Mouse (Mus musculus) adipose tissue, adult 10 weeks (tissue): ENCODE results near the gene Mrpl9. TPM values are rescaled to one million over a fixed set of nuclear protein-coding genes. Genes with fewer than 3 reads are reported as not detected.

Experiments used
- polyA plus RNA-seq: library from polyadenylated mRNA; stranded (reverse); fragments of 350-450 nt; fragmentation: Illumina TruSeq; extraction: RNeasy Lipid Tissue Mini Kit (QIAGEN cat#74804); gene quantifications from one replicate; pipeline ENCODE4 v1.2.3, GENCODE M21; 2014; ENCODE audit warnings: low read depth, low replicate concordance

The Mrpl9 gene
- polyA plus RNA-seq = 50.4 TPM

GRCm38 (mm10) chr3:94442951-94443596, at the start of gene Mrpl9:
Mrpl9 (plus strand) TSS chr3:94443318.

GRCm38 (mm10) chr3:94398217-94398616, 44.9 kb upstream of the Mrpl9 start, which contains the start of gene Lingo4:
Lingo4 (plus strand) TSS chr3:94398517.

DNA sequence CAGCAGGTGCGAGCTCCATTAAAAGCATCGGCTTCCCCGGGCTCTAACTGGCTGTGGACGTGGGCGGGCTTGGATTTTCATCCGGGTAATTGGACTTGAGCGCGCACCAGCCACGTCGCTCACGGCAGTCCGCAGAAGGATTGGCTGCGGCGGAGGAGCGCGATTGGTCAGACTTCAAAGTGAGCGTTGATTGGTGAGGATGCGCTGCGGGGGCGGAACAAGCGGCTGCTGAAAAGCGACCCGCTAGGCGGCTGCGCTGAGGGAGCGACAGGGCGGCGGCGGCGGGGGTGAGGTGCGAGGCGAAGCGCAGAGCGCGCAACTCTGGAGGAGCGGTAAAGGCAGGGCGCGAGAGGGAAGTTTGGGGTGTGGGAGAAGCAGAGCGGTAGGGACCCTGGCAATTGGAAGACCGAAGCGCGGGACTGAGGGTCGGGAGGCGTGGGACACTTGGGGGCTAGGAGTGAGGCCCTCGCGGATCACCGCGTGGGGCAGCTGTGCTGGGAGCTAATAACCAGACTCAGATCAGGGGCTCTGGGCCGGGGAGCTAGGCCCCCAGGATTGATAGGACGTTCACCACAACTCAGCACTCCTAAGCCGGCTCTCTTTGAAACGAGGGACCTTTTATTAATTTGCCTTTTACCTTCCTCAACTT, 30.0 kb upstream of the Mrpl9 start, which contains the start of gene Tdrkh:
Tdrkh (plus strand) TSS at position 243 of the 649 bp plus-strand sequence.

DNA sequence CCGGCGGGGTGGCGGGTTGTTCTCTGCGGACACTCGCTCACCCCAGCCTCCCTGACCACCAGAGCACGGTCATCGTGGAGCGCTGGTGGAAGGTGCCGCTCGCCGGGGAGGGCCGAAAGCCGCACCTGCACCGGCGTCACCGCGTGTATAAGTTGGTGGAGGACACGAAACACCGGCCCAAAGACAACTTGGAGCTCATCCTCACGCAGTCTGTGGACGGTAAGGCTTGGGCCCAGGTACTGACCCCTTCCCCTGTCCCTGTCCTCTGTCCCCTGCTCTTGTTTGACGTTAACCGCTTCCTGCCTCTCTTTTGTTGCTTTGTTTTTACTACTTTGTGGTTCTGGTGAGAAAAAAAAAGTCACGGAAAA, 463 bp downstream of the Mrpl9 start, which contains the start of gene Oaz3:
Oaz3 (minus strand) TSS at position 319 of the 368 bp plus-strand sequence.

DNA sequence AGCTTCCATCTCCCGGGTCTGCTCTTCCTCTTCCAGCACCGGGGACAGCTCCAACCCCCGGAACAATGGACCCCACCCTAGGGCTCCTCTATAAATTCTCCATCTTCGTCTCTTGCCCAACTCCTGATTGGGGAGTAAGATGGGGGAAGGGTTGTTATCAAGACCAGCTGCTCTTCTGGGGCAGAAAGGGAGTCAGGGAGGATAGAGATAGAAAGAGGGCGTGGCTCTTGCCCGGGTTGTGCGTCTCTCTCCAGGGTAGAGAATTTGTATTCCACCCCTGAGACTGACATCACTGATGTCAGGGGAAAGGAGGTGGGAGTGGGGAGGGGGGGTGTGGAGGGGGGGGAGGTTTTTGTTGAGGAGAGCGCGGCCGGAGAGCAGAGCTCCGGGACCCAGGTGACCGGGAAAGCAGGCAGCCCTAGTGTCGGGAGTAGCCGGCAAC, 34.9 kb downstream of the Mrpl9 start, which contains the start of gene Celf3:
Celf3 (plus strand) TSS at position 315 of the 442 bp plus-strand sequence.

DNA sequence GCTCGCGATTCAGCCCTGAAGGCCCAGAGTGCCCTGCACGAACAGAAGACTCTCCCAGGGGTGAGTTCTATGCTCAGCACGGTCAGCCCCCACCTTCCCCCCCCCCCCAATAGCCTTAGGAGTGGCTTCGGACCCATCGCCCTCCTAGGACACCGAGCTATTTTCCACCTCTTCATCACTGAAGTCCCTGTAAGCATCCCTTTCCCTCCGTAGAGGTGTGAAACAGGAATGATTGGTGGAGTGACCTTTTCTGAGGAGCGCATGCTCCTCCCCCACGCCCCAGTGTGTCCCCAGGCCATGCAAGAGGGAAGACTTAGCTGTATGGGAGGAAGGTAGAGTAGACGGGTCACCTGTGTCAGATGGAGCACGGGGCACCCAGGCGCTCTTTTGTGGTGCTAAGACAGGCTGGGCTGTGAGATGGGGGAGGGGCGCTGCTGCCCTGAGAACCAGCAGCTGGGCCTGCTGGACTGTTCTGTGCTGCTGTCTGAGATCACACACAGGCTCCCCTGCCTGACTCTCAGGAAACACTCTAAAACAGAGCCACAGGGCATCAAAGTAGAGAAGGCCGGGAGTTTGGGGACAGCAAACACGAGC, 37.3 kb downstream of the Mrpl9 start, which contains the start of gene Riiad1:
Riiad1 (minus strand) TSS at position 51 of the 594 bp plus-strand sequence.

Other genes starting within 250 kb of the Mrpl9 start
- not detected for gene Gm5286, start 246.6 kb upstream of the Mrpl9 start, polyA plus RNA-seq
- gene Gm4778, start 179.3 kb upstream of the Mrpl9 start, polyA plus RNA-seq = not detected
- gene Them4, start 133.2 kb upstream of the Mrpl9 start, polyA plus RNA-seq = 17.6 TPM
- not detected for gene Them5, start 101.2 kb upstream of the Mrpl9 start, polyA plus RNA-seq
- gene C2cd4d, start 80.9 kb upstream of the Mrpl9 start, polyA plus RNA-seq = 0.50 TPM
- 22.9 TPM for gene Rorc, start 70.5 kb upstream of the Mrpl9 start, polyA plus RNA-seq
- gene Lingo4, start 44.8 kb upstream of the Mrpl9 start, polyA plus RNA-seq = 0.15 TPM
- gene Tdrkh, start 30.0 kb upstream of the Mrpl9 start, polyA plus RNA-seq = 12.5 TPM
- 92.2 TPM for gene Oaz3, start 597 bp downstream of the Mrpl9 start, polyA plus RNA-seq
- 1.2 TPM for gene Celf3, start 35.0 kb downstream of the Mrpl9 start, polyA plus RNA-seq
- 6.2 TPM for gene Riiad1, start 37.0 kb downstream of the Mrpl9 start, polyA plus RNA-seq
- gene Snx27, start 139.4 kb downstream of the Mrpl9 start, polyA plus RNA-seq = 17.9 TPM
- gene Gm10972, start 199.8 kb downstream of the Mrpl9 start, polyA plus RNA-seq = not detected
- 13.2 TPM for gene Tuft1, start 215.6 kb downstream of the Mrpl9 start, polyA plus RNA-seq